Mouse (Mus musculus): ENCODE results near the gene Cox8a. TPM values are rescaled to one million over a fixed set of nuclear protein-coding genes. Genes with fewer than 3 reads are reported as not detected.
A peak's percentile ranks its signal among the peaks of the same experiment; 100 is the strongest.

Gene Cox8a
- 656 and 676 TPM in 2 replicates for polyA plus RNA-seq (2015; fragmentation: Nextera tagmentation; extraction: Ambion mirVana)

GRCm38 (mm10) chr19:7217162-7217925 is at the start of gene Cox8a:
Gene Cox8a (minus strand): TSS chr19:7217616.
- H3K9me3 ChIP-seq, result no peaks in the 10 kb centered on the region
- H3K9ac ChIP-seq (replicated peaks), result peak within 1 kb of the TSS; percentile 76
- peak within 1 kb of the TSS; percentile 83 for H3K27ac ChIP-seq (replicated peaks)
- ATAC-seq (replicated peaks), result peak; percentile 98
- peak within 1 kb of the TSS; percentile 93 for H3K4me3 ChIP-seq
- H3K27me3 ChIP-seq, result no peaks in the 10 kb centered on the region
- peaks cover 36% of the 10 kb centered on the region for H3K4me1 ChIP-seq
- under 1% methylated on average over 50 of the region's 50 CpGs for WGBS
- H3K4me2 ChIP-seq (replicated peaks), result peak within 1 kb of the TSS; percentile 78
- peaks cover 16% of the 10 kb centered on the region; the same call in 1 of the 2 replicates for H3K36me3 ChIP-seq

- peak overlapping the region; percentile 90; the same call in 1 of the 2 replicates for H3K4me3 ChIP-seq
- H3K4me1 ChIP-seq, result peaks cover 63% of the 10 kb centered on the region
- no peaks in the 10 kb centered on the region for H3K9me3 ChIP-seq
- ATAC-seq (replicated peaks), result no peak
- peak overlapping the region; percentile 76 for H3K4me2 ChIP-seq (replicated peaks)
- H3K27me3 ChIP-seq, result no peaks in the 10 kb centered on the region
- H3K9ac ChIP-seq (replicated peaks), result peak overlapping the region; percentile 98
- H3K36me3 ChIP-seq, result peaks cover 9% of the 10 kb centered on the region
- WGBS, result 22% methylated on average over 4 of the region's 4 CpGs
- peak overlapping the region; percentile 99 for H3K27ac ChIP-seq (replicated peaks)
Observed at GRCm38 (mm10) chr19:7266421-7266831, 49.0 kb upstream of the Cox8a start.

GRCm38 (mm10) chr19:7265478-7266191 is 48.2 kb upstream of the Cox8a start:
- 7% methylated on average over 14 of the region's 14 CpGs for WGBS
- peaks cover 55% of the 10 kb centered on the region for H3K4me1 ChIP-seq
- H3K9ac ChIP-seq (replicated peaks), result 0 out of 2 replicates have a peak overlapping the region, but pooled peaks have one; percentile 11

GRCm38 (mm10) chr19:7264766-7265331 is 47.4 kb upstream of the Cox8a start:
- H3K36me3 ChIP-seq, result no peaks in the 10 kb centered on the region
- H3K4me1 ChIP-seq, result peaks cover 47% of the 10 kb centered on the region
- WGBS, result 14% methylated on average over 6 of the region's 6 CpGs
- ATAC-seq (replicated peaks), result no peak
- no peak overlapping the region for H3K4me3 ChIP-seq
- no peaks in the 10 kb centered on the region for H3K9me3 ChIP-seq
- no peaks in the 10 kb centered on the region for H3K27me3 ChIP-seq
- 0 out of 2 replicates have a peak overlapping the region, but pooled peaks have one; percentile 76 for H3K4me2 ChIP-seq (replicated peaks)
- H3K9ac ChIP-seq (replicated peaks), result peak overlapping the region; percentile 16; the same call in 1 of the 2 replicates
- H3K27ac ChIP-seq (replicated peaks), result peak overlapping the region; percentile 99

More at GRCm38 (mm10) chr19:7265478-7266191, 48.2 kb upstream of the Cox8a start:
- Histone ChIP-seq H3K36me3 (peaks cover 3% of the 10 kb centered on the region; the same call in 1 of the 2 replicates), H3K4me3 (no peak overlapping the region), H3K27ac (replicated peaks) (peak overlapping the region; percentile 99), H3K9me3 (no peaks in the 10 kb centered on the region), H3K4me2 (replicated peaks) (peak overlapping the region; percentile 76), H3K27me3 (no peaks in the 10 kb centered on the region)
- peak; percentile 20; the same call in 1 of the 2 replicates for ATAC-seq (replicated peaks)

GRCm38 (mm10) chr19:7264088-7264765 is 46.8 kb upstream of the Cox8a start:
- H3K4me3 ChIP-seq, result no peak overlapping the region
- no peaks in the 10 kb centered on the region for H3K27me3 ChIP-seq
- ATAC-seq (replicated peaks), result no peak
- H3K4me2 ChIP-seq (replicated peaks), result no peak overlapping the region
- H3K36me3 ChIP-seq, result no peaks in the 10 kb centered on the region
- no peak overlapping the region for H3K9ac ChIP-seq (replicated peaks)
- 7% methylated on average over 9 of the region's 9 CpGs for WGBS
- peaks cover 41% of the 10 kb centered on the region for H3K4me1 ChIP-seq
- no peaks in the 10 kb centered on the region for H3K9me3 ChIP-seq
- H3K27ac ChIP-seq (replicated peaks), result peak overlapping the region; percentile 99

- H3K4me1 ChIP-seq, result peaks cover 35% of the 10 kb centered on the region
- no peaks in the 10 kb centered on the region for H3K9me3 ChIP-seq
- WGBS, result 91% methylated on average over 1 of the region's 1 CpGs
- H3K36me3 ChIP-seq, result no peaks in the 10 kb centered on the region
- no peak overlapping the region for H3K27ac ChIP-seq (replicated peaks)
- no peaks in the 10 kb centered on the region for H3K27me3 ChIP-seq
- no peak overlapping the region for H3K4me3 ChIP-seq
- H3K4me2 ChIP-seq (replicated peaks), result no peak overlapping the region
- no peak for ATAC-seq (replicated peaks)
- no peak overlapping the region for H3K9ac ChIP-seq (replicated peaks)
Observed at GRCm38 (mm10) chr19:7262592-7262991, 45.2 kb upstream of the Cox8a start.

GRCm38 (mm10) chr19:7261964-7262363 is 44.5 kb upstream of the Cox8a start:
- Histone ChIP-seq H3K4me3 (no peak overlapping the region), H3K4me1 (peaks cover 29% of the 10 kb centered on the region), H3K27ac (replicated peaks) (no peak overlapping the region), H3K36me3 (no peaks in the 10 kb centered on the region), H3K9ac (replicated peaks) (no peak overlapping the region), H3K4me2 (replicated peaks) (no peak overlapping the region), H3K27me3 (no peaks in the 10 kb centered on the region), H3K9me3 (no peaks in the 10 kb centered on the region)
- no peak for ATAC-seq (replicated peaks)
- WGBS, result 91% methylated on average over 3 of the region's 3 CpGs

- Histone ChIP-seq H3K36me3 (no peaks in the 10 kb centered on the region), H3K4me1 (peaks cover 24% of the 10 kb centered on the region), H3K9ac (replicated peaks) (no peak overlapping the region), H3K4me2 (replicated peaks) (no peak overlapping the region), H3K9me3 (no peaks in the 10 kb centered on the region), H3K4me3 (no peak overlapping the region), H3K27me3 (no peaks in the 10 kb centered on the region), H3K27ac (replicated peaks) (no peak overlapping the region)
- ATAC-seq (replicated peaks), result no peak
- WGBS, result 73% methylated on average over 1 of the region's 1 CpGs
Observed at GRCm38 (mm10) chr19:7261476-7261875, 44.1 kb upstream of the Cox8a start.

- peak; percentile 69 for ATAC-seq (replicated peaks)
- no peak overlapping the region for H3K9ac ChIP-seq (replicated peaks)
- no peaks in the 10 kb centered on the region for H3K36me3 ChIP-seq
- H3K4me2 ChIP-seq (replicated peaks), result no peak overlapping the region
- peak overlapping the region; percentile 67 for H3K27ac ChIP-seq (replicated peaks)
- H3K9me3 ChIP-seq, result no peaks in the 10 kb centered on the region
- no peaks in the 10 kb centered on the region for H3K4me1 ChIP-seq
- 51% methylated on average over 5 of the region's 5 CpGs for WGBS
- no peak overlapping the region for H3K4me3 ChIP-seq
- no peaks in the 10 kb centered on the region for H3K27me3 ChIP-seq
Observed at GRCm38 (mm10) chr19:7257881-7258280, 40.5 kb upstream of the Cox8a start.

- Histone ChIP-seq H3K4me2 (replicated peaks) (no peak overlapping the region), H3K9ac (replicated peaks) (no peak overlapping the region), H3K4me1 (peaks cover 4% of the 10 kb centered on the region), H3K36me3 (no peaks in the 10 kb centered on the region), H3K4me3 (no peak overlapping the region), H3K27ac (replicated peaks) (no peak overlapping the region), H3K9me3 (no peaks in the 10 kb centered on the region), H3K27me3 (no peaks in the 10 kb centered on the region)
- no peak for ATAC-seq (replicated peaks)
- WGBS, result 84% methylated on average over 3 of the region's 3 CpGs
Observed at GRCm38 (mm10) chr19:7246021-7246420, 28.6 kb upstream of the Cox8a start.

GRCm38 (mm10) chr19:7240782-7241690 is 23.6 kb upstream of the Cox8a start, which contains the start of gene Naa40:
Gene Naa40 (minus strand): TSS chr19:7241183.
- H3K9ac ChIP-seq (replicated peaks), result peak within 1 kb of the TSS; percentile 75
- no peaks in the 10 kb centered on the region for H3K9me3 ChIP-seq
- WGBS, result under 1% methylated on average over 79 of the region's 80 CpGs
- ATAC-seq (replicated peaks), result peak; percentile 96
- H3K4me2 ChIP-seq (replicated peaks), result peak within 1 kb of the TSS; percentile 94
- no peaks in the 10 kb centered on the region for H3K27me3 ChIP-seq
- H3K4me3 ChIP-seq, result peak within 1 kb of the TSS; percentile 59
- peaks cover 20% of the 10 kb centered on the region for H3K4me1 ChIP-seq
- no peaks in the 10 kb centered on the region for H3K36me3 ChIP-seq
- peak within 1 kb of the TSS; percentile 77 for H3K27ac ChIP-seq (replicated peaks)
